Mouse (Mus musculus): ENCODE data around the gene Sipa1l3.

DNA sequence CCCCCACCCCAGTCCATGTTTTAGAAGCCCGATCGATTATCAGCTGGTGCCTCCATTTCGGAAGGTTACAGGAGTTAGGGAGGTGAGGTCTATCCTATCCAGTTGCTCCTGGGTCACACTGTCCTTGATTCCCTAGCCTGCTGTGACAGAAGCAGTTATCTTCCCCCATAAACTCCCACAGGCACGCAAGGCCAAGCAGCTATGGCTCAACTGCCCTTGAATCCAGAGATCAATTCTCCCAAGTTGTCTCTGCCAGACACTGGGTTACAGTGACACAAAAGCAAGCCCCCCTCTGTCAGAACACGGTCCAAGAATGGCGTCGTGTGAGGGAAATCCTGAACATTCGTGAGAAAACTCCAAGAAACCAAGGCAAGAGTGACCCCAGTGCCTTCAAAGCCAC, 163.0 kb downstream of the Sipa1l3 start:
- TF ChIP-seq CTCF (IDR thresholded peaks at IDR 0.05; ENCODE audit: borderline replicate concordance, control insufficient read depth, extremely low read depth, insufficient read depth, low read length, poor library complexity) (no peak), POLR2A (IDR thresholded peaks at IDR 0.05; ENCODE audit: control insufficient read depth, extremely low read depth, insufficient read depth, low read length, poor library complexity) (no peak)

Data from thymus, adult 2 months (tissue).